Mouse (Mus musculus) layer of hippocampus, adult 6 months (tissue): ENCODE measurements around the gene Cxcr1. TPM values are rescaled to one million over a fixed set of nuclear protein-coding genes. Genes with fewer than 3 reads are reported as not detected.

Experiments used
- long read RNA-seq, 2 experiments: library from polyadenylated mRNA; unstranded; transcript quantifications; one replicate each; pipeline ENCODE4 v2.0.0; 2019 to 2020
- microRNA-seq: library from miRNA; unstranded; fragments of <30 nt; microRNA quantifications from one replicate; pipeline ENCODE4 v1.2.0, GENCODE M21; 2020
- polyA plus RNA-seq: library from polyadenylated mRNA; unstranded; fragments of <200 nt; fragmentation: Nextera tagmentation; gene quantifications from 2 replicates; pipeline ENCODE4 v1.2.3, GENCODE M21; 2021

Cxcr1 gene
- polyA plus RNA-seq: not detected in 2 replicates
- long read RNA-seq, experiment 1, partial matches to known transcripts: 0 of 1 reads
- long read RNA-seq, experiment 1, other reads (novel, unspliced or antisense): 1 of 1 reads
- long read RNA-seq, experiment 2: 0 reads

GRCm38 (mm10) chr1:74194445-74194844 is at the start of gene Cxcr1:
Gene Cxcr1, minus strand, starts transcription at chr1:74194631.

GRCm38 (mm10) chr1:74235938-74236589 is 41.6 kb upstream of the Cxcr1 start, which contains the start of gene Arpc2:
Gene Arpc2, plus strand, starts transcription at chr1:74236084.

GRCm38 (mm10) chr1:74153461-74154184 is 40.8 kb downstream of the Cxcr1 start, which contains the start of gene Cxcr2:
Gene Cxcr2, plus strand, starts transcription at chr1:74153989.

Small RNA genes within 50 kb of the gene (microRNA-seq; reads per million reads assigned to microRNA genes)
- not detected for gene Mir1928

Other genes with a start within 250 kb of the Cxcr1 start
- gene Tns1, start 70.2 kb downstream of the Cxcr1 start, polyA plus RNA-seq: 10.8 and 13.1 TPM in 2 replicates
- not detected in 2 replicates for gene Rufy4, start 69.1 kb downstream of the Cxcr1 start, polyA plus RNA-seq
- 0.09 and 0.11 TPM in 2 replicates for gene Cxcr2, start 40.6 kb downstream of the Cxcr1 start, polyA plus RNA-seq
- 181 and 207 TPM in 2 replicates for gene Arpc2, start 41.5 kb upstream of the Cxcr1 start, polyA plus RNA-seq
- not detected in 2 replicates for gene Gpbar1, start 83.9 kb upstream of the Cxcr1 start, polyA plus RNA-seq
- gene Aamp, start 90.1 kb upstream of the Cxcr1 start, polyA plus RNA-seq: 273 and 283 TPM in 2 replicates
- 237 and 250 TPM in 2 replicates for gene Pnkd, start 90.3 kb upstream of the Cxcr1 start, polyA plus RNA-seq
- gene Tmbim1, start 111.0 kb upstream of the Cxcr1 start, polyA plus RNA-seq: 26.0 and 33.6 TPM in 2 replicates
- 1.3 and 2.3 TPM in 2 replicates for gene Catip, start 167.5 kb upstream of the Cxcr1 start, polyA plus RNA-seq
- gene Slc11a1, start 180.6 kb upstream of the Cxcr1 start, polyA plus RNA-seq: 1.3 and 3.5 TPM in 2 replicates
- 4.4 and 5.3 TPM in 2 replicates for gene Ctdsp1, start 196.9 kb upstream of the Cxcr1 start, polyA plus RNA-seq
- gene Vil1, start 214.7 kb upstream of the Cxcr1 start, polyA plus RNA-seq: 0.38 and 0.40 TPM in 2 replicates